Mouse (Mus musculus): ENCODE results near the gene Sept9.

The Sept9 gene

DNA sequence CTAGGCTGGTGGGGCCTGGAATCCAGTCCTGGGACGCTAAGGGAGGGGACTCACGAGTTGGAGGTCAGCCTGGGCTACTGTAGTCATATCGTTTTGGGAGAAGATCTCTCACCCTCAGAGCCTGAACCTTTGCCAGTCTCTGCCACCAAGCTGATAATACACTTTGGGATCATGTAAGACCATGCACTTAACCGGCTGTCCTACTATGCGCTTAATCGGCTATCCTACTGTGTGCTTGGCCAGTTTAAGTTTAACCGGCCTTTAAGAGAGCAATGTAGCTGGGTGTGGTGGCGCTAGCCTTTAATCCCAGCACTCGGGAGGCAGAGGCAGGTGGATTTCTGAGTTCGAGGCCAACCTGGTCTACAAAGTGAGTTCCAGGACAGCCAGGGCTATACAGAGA is 173.1 kb downstream of the Sept9 start:
- DNase-seq (ENCODE audit: low spot score), result no peak

DNA sequence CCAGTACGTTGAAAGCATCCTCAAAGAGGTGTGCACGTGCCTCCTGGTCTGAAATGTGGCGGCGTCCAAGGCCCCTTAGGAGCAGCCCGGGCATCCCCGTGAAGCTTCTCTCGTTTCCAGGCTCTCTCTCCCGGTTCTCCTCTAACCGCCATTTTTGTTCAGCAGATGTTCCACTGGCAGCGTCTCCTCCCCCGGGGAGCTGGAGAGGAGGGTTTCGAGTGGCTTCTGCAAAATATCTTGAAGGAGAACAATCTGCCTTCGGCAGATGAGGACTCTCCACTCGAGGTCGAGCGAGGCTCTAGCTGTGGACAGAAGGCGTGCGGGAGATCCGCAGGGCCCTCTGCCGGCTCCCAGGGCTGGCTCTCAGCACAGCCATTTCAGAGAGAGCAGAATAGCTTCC is 173.7 kb downstream of the Sept9 start:
- DNase-seq (ENCODE audit: low spot score), result peak; percentile 61

DNA sequence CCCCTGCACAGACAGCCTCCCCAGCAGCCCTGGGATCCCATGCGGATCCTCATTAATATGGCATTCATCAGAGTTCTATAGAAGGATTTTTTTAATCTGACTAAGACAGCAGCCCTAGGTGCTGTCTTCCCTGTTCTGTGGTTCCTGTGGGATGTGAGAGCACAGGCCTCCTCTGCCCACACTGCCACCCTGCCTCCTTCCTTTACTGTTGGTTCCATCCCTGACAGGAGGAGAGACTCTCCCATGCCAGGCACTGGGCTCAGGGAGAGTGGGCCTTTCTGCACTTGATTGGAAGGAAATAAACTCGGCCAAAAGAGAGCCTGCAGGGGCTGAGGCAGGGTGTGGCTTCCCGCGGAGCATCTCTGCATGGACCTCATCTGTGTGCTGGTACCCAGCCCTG is 174.4 kb downstream of the Sept9 start:
- DNase-seq (ENCODE audit: low spot score), result no peak

DNA sequence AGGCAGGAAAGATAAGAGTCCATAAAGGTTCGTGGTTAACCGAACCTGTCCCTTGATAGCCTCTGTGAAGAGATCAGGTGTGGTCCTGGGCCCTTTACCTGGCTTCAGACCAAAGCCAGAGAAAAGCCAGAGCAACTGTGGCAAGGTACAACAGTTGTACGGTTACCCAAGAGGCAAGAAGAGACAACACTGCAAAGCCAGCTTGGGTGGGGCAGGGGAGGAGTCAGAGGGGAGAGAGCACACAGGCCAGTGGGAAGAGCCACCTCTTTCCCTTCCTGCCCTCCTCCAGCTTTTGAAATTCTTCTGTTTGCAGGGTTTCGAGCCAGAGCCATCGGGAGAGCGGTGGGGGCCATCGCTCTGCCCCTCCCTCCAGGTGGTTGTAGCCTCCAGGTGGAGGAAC is 174.8 kb downstream of the Sept9 start:
- DNase-seq (ENCODE audit: low spot score), result no peak

DNA sequence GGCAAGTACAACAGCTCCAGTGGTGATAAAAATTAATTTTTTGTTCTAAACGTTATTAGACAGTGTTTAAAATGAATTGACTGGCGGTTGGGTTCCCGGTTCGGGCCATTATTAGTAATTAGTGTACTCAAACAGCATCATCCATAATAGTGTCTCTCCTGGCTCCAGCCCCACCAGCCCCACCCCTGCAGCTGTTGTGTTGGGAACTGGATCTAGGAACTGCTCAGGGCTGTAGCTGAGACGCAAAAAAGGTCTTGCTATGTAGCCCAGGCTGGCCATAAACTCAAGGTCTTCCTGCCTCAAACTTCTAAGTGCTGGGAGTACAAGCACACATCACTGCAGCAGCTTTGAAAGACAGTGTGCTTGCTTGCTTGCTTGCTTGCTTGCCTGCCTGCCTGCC is 180.3 kb downstream of the Sept9 start:
- no peak for DNase-seq (ENCODE audit: low spot score)

DNA sequence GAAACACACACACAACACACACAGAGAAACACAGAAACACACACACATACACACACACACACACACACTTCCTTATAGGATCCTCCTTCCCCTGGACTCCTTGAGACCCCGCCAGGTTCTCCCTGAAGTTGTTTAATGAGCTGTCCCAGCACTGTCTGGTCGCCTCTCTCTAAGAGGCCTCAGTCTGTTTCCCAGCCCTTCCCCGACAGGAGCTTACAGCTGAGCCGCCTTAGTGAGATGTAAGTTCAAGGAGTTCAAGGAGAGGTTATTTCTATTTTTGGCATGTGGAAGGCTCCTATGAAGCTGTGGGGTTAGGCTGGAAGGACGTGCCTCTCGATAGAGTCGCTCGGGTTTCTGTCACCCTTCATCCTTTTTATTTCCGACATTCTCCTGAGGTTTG is 184.8 kb downstream of the Sept9 start:
- no peak for DNase-seq (ENCODE audit: low spot score)

DNA sequence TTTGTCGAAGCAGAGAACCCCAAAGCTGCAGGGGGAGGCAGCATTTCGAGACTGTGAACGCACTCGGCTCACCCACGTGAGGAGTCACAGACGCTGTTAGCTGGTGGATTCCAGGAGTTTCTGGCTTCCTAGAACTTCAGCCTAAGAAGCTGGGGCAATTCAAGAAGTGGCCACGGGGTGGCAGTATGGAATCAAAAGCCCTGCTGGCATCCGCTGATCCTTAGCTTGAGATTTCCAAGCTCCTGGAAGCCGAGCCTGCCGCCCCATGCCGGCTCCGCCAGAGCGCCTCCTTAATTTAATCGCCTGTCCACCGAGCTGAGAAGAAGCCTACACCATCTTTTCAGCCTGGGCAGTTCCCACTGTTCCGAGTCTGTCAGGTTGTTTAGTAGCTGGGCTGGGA is 185.4 kb downstream of the Sept9 start:
- DNase-seq (ENCODE audit: low spot score), result peak; percentile 94

DNA sequence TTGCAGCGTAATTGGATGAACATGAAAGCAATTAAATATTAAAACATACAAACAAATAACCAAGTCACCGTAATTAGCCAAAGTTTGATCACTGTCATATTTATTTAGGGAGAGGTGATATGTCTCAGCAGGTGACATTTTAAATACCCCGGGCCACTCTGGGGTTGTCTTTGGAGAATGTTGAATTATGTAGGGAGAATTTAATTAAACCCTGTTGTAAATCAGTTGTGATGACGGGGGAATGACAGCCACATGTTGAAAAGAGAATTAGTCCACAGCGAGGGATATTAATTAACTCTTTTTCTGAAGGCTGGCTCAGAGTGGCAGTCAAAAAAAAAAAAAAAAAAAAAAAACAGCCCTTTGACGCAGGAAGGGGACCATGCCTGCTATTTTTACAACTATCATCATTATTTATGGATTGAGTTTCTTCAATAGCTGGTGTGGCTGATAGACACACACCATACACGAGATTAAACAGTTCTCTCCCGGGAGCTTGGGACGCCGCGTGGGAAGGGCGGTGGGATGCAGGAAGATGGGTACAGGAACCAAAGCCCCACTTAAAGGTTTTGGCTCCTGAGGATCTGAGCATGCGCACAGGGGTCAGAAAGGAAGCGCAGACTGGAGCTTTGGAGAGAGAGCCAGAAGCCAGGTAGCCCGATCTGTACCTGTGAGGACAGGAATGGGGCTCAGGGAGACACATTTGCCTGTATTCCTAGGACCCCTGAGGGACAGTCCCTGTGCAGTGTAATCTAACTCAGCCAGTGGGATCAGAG is 186.1 kb downstream of the Sept9 start:
- DNase-seq (ENCODE audit: low spot score), result no peak

DNA sequence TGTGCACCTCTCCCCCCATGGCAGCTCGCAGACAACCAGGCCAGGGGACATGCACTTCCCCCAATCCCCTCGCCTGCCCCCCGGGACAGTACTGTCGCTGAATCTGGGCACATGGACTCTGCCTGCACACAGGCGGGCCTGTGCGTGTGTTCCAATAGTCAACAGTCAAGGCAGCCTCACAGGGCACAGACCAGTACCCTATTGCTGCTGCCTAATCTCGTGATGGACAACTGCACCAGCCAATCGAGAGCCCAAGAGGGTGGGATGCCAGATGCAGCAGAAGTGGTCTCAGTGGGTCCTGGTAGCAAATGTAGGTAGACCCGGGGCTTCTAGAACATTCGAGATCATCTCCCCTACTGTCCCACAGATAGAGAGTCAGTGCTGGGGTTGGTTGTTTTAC is 187.8 kb downstream of the Sept9 start:
- no peak for DNase-seq (ENCODE audit: low spot score)

DNA sequence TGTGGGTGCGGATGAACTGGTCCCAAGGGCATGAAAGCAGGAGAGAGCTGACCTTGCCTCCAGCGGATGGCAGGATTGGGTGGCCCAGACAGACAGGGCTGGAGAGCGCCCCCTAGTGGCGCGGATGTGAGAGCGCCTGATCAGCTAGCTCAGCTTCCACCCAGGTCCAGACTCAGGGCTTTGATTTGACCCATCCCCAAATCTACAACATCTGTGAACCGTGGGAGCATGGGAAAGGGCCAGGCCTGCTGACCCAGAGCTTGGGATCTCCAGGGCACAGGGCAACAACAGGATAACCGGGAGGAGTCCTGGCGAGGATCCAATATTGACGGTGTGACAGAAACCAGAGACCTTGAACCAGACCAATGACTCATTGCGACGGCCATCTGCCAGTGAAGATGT is 190.5 kb downstream of the Sept9 start:
- DNase-seq (ENCODE audit: low spot score), result peak; percentile 78

DNA sequence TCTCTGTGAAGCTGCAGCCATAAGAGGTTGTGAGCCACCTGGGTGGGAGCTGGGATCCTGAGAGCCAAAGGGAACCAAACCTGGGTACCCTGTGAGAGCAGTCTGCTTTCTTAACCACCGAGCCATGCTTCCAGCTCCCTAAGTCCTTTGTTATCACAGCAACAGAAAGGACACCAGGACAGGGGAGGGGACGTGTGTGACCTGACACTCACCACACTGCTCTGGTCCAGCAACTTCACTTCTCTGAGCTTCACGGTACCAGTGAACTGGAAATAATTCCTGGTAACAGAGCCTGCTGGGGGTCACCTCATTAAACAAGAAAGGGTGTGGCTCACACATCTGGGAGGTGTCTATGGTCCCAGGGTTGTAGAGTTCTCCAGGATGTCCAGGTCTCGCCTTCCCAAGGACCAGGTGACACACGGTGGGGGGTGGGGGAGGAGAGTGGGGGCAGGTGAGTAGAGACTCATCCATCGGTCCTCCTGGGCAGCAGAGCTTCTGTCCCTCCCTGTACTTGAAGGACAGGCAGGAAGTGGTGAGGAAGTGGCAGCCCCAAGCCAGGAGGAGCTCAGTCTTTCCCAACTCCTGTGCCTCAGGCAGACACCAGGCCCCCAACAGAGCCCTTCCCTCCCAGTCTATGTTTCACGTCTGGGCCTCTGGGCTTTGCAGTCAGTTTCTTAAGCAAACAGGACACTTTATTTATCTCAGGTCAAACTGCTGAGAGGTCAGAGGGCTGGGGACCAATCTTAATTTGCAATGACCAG is 191.5 kb downstream of the Sept9 start:
- no peak for DNase-seq (ENCODE audit: low spot score)

DNA sequence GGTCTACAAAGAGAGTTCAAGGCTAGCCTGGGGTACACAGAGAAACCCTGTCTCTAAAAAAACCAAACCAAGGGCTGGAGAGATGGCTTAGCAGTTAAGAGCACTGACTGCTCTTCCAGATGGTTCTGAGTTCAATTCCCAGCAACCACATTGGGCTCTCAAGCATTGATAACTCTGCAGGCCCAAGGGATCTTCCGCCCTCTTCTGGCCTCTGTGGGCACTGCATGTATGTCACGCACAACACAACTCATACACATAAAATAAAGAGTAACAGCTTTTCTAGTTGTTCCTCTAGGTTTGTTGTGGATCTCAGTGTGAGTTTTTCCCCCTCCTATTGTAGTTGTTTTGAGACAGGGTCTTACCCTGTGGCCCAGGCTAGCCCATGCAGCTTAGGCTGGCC is 192.8 kb downstream of the Sept9 start:
- no peak for DNase-seq (ENCODE audit: low spot score)

DNA sequence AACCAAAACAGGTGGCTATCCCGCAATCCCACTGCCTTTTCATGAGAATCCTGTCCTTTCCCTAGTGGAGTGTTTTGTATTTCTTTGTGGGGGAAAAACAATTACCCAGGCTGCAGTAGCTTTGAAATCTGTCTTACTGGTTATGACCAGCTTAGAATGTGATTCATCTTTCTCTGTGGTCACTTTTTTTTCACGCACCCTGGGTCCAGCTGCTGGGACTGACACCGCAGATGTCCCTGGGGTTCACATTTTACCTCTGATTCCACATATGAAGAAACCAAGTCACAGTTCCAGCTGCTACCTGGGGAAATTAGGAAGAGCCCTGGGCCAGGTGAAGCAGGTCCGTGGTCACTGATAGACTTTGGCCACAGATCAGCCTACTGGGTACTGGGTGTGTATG is 194.3 kb downstream of the Sept9 start:
- no peak for DNase-seq (ENCODE audit: low spot score)

DNA sequence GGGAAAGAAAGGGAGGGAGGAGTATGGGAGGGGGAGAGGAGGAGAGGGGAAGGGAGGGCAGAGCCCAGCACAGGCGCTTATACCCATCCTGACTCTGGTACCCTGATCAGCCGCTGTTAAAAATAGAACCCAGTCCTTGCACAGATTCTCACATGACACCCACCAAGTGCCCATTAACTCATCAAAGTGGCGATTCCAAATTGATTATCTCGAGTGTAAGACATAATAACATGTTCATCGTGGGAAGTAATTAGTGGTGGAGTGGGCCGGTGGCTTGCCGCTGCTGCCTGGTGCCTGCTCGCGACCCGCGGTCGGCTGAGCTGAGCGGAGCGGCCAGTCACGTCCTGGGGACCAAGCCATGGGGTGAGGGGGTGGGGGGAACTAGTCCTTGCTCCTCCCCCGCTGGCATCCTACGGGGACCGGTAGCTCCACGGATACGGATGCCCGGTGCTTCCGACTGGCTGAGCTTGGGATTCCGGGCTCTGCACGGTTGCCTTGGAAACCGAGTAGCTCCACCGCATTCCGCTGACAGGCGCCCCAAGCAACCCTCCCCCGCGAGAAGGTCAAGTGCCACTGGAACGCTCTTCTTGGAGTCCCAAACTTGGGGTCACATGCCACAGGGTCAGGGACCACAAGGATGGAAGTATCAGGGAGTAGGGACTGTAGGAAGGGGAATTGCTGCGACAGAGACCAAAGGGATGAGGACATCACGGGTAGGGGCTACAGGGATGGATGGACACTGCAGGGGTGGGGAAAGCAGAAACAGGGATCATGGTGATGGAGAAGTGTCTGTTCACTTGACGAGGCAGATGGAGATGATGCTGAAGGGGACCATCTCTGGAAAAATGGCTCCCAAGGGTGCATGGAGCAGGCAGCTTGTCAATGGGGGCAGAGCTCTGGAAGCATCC is 195.0 kb downstream of the Sept9 start:
- DNase-seq (ENCODE audit: low spot score), result no peak

DNA sequence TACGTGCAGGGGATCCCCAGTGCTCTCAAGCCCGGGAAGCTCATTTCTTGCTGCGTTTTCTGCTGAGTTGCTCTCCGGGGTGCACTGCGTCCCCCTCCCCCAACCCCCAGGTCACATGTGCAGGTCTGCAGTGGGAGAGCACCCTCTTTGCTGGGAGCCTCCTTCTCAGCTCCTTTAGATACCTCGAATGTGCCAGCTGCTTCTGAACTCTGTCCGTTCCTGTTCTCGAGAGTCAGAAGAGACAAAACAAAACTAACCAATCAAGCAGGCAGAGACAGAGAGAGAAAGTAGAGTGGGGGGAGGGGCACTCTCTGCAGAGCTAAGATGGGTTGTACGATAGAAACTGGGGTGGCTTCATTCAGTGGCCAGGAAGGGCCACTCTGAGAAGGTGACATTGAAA is 195.8 kb downstream of the Sept9 start:
- DNase-seq (ENCODE audit: low spot score), result no peak

DNA sequence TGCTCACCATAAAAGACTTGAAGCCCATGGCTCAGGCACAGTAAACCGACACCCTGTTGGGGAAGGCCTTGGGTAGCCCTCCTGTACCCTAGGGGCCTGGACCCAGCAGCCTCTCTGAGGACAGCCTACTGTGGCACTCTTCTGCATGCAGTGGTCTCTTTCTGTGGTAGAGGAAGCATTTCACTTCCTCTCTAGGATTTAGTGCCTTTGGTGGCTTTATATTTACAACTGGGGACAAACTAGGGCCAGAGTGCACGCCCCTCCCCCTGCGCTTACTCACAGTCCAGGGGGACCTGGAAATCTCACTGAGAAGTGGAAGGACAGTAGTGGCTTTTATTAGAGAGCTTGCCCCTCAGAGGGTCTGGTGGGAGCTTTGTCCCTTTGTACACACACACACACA is 197.5 kb downstream of the Sept9 start:
- DNase-seq (ENCODE audit: low spot score), result no peak

DNA sequence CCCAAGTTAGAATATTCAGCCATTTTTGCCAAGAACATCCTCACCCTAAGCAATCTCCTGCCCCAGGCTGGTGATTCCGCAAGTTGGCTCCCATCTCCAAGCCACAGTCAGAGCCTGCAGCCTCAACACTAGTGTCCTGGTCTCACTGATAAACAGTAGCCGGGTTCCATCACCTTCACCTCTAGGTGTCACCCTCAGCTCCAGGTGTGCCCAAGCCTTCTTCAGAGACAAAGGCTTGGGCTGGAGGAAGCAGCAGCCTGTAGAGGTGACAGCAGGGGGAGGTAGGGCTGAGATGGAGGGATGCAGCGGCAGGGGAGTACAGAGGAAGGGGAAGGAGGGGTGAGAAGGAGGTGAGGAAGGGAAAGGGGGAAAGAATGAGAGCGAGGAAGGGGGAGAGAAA is 198.3 kb downstream of the Sept9 start:
- no peak for DNase-seq (ENCODE audit: low spot score)

DNA sequence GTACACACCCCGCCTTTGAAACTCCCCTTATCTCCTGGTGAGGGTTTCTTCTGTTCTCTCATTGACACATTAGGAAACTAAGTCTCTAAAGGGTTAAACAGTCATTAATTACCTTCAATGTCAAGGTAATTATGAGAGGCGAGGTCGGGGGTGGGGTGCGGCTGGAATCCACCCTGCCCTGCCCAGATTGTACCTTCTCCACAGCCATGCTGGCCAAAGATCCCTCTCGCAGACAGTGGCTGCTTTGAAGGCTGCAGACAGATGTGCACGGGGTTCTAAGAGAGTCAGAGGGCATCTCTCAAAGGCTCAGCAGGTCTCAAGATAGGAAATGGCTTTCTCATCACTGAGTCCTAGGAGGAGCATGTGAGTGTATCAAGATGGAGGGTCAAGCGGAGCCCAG is 198.7 kb downstream of the Sept9 start:
- no peak for DNase-seq (ENCODE audit: low spot score)

DNA sequence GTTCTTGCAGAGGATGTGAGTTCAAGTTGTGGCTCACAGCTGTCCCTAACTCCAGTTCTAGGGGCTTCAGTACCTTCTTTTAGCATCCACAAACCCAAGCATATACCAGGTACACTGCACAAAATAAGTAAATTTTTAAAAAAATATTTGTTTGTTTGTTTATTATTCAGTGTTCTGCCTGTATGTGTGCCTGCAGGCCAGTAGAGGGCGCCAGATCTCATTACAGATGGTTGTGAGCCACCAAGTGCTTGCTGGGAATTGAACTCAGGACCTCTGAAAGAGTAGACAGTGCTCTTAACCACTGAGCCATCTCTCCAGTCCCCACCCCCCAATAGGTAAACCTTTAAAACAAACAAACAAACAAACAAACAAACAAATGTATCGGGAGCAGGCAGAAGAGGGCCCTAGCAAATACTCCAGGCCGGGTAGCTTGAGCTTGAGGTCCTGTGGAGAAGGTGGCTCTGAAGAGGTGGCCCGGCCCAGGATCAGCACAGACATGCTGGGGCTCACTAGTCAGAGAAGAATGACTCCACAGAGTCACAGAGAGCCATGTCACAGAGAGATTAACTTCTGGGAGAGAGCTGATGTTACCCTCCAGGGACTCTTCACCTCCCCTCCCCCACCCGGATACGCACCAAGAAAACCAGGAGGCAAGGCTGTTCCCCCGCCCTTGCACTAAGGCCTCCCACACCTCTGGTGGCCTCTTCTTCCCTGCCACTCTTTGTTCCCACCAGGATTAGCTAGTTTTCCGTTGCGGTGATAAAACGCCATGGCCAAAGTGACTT is 202.3 kb downstream of the Sept9 start:
- DNase-seq (ENCODE audit: low spot score), result no peak

DNA sequence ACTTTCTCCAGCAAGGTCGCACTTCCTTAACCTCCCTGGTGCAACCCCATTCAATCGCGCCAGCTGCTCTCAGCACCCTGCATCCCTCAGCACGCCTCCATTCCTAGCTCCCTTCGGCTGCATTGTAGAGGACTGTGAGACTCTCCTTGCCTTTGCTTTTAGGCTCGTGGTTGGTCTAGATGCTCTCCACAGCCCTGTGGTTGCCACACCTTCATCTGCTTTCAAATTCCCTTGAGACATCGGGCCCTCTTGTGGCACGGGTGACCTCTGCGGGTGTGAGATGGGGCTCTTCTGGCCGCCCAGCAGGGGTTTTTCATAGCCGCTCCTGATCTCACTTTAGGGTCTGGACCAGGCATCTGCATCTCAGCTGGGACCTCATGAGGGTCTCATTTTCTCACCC is 203.1 kb downstream of the Sept9 start:
- DNase-seq (ENCODE audit: low spot score), result no peak

DNA sequence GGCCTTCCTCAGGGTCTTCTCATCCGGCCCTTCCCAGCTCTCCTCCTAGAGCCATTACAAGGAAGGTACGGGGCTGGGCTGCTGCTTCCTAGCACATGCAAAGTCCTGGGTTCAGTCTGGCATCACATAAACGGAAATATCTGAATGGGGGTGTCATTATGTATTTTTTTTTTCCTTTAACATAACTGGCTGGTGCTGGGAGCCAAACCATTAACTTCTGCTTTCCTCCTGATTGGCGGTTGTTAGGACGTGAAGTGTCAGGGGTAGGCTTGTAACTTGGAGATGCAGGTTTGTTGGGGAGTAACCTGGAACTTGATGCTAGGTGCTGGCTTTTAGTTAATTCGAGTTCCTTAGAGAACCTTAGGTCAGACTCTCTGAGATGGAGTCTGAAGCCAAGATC is 203.6 kb downstream of the Sept9 start:
- DNase-seq (ENCODE audit: low spot score), result no peak

DNA sequence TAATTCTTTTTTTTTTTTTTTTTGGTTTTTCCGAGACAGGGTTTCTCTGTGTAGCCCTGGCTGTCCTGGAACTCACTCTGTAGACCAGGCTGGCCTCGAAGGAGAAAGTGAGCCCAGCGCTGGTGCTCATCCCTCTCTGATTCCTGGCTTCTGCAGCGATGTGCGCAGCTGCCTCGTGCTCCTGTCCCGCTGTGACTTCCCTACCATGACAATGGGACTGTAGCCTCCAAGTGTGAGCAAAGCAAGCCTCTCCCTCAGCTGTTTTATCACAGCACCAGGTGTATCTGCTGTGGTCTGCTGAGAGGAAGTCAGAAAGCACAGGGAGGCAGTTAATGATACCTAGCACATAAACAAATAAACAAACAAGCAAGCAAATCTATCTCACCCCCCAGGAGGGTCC is 204.3 kb downstream of the Sept9 start:
- DNase-seq (ENCODE audit: low spot score), result no peak

Measured in testis, postnatal 10 days (tissue).